Mouse (Mus musculus): ENCODE results near the gene Gckr.
"Not testable (repeated sequence)": the region's sequence is repeated elsewhere in the genome, so short reads cannot be mapped to it uniquely, and the experiment has no call there.

Gene Gckr

DNA sequence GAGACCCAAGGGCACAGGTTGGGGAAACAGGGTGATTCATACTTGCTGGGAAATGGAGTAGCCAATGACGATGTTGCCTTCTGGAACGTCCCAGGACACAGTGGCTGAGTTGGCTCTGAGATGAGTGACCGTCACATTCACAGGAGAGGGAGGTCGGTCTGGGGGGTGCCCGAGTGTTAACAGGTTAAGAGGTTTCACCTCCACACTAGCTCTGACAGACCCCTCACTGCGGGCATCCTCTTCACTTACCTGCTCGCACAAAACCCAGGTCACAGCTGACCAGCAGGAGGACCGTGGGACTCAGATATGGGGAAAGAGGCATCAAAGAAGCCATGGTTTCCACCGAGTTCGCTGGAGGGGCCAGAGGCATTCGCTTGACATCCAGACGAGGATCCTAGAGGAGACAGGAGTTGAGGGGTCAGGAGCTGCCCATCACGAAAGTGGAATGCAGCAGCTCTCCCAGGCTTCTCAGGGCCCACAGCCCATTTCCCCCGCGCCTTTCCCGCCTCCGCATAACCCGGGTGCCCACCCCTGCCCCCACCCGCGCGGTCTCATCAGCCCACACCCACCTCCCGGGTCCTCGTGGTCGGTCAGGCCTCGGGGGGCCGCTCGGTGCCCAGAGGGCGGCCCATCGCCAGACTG is 2.2 kb upstream of the Gckr start:
- no peak for DNase-seq (ENCODE audit: extremely low read depth, low read depth)

DNA sequence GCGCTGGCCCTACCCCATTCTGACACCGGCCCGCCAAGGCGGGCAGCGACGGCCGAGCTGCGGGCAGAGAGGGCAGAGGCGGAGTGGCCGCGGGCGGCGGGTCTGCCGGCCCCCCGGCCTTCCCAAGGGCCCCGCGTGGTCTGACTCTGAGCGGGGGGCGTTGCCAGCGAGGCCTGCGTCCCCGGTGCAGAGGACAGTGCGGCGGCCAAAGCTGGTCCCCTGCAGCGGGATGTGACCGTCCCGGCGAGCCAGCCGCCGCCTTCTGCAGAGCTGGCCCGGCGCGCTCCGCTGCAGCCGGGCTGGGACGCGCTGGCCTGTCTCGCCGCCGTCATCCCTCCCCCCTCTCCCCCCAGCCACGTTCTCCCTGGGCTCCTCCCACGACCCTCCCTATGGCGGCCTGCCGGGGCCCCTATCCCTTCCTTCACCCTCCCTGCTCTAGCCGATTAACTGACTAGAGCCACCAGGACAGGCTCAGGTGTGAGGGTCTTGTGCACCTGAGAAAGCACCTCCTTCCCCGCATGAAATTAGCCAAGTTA is 1.6 kb upstream of the Gckr start, which contains the start of gene Fndc4:
Gene Fndc4, minus strand, starts transcription at position 475 of the 536 bp plus-strand sequence.
- DNase-seq (ENCODE audit: extremely low read depth, low read depth), result no peak

DNA sequence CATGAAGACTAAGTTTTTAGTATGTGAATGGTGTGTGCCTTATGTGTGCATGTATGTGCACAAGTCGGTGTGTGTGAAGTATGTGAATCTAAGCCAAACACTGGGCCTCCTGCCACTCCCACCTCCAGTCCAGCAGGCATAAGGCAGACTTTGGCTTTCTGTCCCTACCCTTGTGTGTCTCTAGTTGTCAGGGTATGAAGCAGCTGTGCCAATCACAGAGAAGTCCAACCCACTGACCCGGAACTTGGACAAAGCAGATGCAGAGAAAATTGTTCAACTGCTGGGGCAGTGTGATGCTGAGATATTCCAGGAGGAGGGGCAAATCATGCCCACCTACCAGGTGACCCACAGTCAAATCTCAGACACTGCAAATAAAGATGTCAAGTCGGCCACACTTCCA is 738 bp downstream of the Gckr start:
- no peak for DNase-seq (ENCODE audit: extremely low read depth, low read depth)

DNA sequence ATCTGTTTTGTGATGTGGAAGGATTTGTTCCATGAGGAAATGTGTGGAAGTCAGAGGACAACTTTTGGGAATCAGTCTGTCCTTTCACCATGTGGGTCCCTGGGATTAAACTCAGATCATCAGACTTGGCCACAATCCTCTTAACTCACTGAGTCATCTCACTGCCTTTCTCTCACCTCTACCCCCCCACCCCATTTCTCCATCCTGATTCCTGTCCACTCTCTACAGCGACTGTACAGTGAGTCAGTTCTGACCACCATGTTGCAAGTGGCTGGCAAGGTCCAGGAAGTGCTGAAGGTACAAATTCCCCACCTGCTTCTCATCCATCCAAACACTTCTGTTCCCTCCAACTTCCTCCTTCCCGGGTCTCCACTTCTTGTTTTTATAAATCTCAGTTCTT is 1.2 kb downstream of the Gckr start:
- no peak for DNase-seq (ENCODE audit: extremely low read depth, low read depth)

- no peak for DNase-seq (ENCODE audit: extremely low read depth, low read depth)
Measured at GRCm38 (mm10) chr5:31301866-31302265, 4.6 kb downstream of the Gckr start.

- DNase-seq (ENCODE audit: extremely low read depth, low read depth), result no peak
Measured at GRCm38 (mm10) chr5:31303093-31303492, 5.8 kb downstream of the Gckr start.

GRCm38 (mm10) chr5:31312806-31313205 is 15.6 kb downstream of the Gckr start:
- no peak for DNase-seq (ENCODE audit: extremely low read depth, low read depth)

GRCm38 (mm10) chr5:31322776-31323175 is 25.5 kb downstream of the Gckr start:
- DNase-seq (ENCODE audit: extremely low read depth, low read depth), result no peak

GRCm38 (mm10) chr5:31324085-31324484 is 26.8 kb downstream of the Gckr start:
- DNase-seq (ENCODE audit: extremely low read depth, low read depth), result no peak

GRCm38 (mm10) chr5:31326850-31327249 is 29.6 kb downstream of the Gckr start:
- DNase-seq (ENCODE audit: extremely low read depth, low read depth), result no peak

DNA sequence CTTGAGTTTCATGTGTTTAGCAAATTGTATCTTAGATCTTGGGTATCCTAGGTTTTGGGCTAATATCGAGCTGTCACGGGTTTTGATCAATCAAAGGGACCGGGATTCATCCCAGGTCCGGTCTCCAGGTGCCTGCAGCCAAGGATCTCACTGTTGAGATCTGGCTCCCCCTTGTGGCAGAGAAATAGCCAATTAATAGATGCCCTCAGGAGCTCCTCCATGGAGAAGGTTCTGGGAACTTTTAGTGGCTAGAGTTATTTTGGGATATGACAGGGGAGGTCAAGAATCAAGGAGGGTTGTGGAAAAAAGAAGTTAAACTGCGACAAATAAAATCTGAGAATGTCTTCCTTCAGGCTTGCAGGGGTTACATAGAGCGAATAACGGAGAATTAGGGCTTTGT is 31.0 kb downstream of the Gckr start:
- DNase-seq (ENCODE audit: extremely low read depth, low read depth), result peak; percentile 26

DNA sequence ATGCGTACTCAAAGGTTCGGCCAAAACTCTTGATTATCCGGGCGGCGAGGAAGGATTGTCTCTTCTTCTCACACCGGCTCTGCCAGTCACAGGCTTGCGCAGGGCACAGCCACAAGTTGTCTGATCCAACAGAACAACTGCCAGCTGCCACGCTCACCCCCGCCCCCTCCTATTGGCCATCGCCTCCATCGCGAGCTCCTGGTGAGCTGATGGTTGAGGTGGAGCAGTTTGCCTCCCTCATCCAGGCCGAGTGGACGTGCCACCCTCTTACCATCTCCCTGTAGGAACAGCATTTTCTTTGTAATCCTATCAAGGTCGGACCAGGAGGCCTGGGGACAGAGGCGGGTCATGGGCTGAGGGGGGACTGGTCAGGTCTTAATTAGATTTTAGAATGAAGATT is 60.3 kb downstream of the Gckr start:
- DNase-seq (ENCODE audit: extremely low read depth, low read depth), result not testable (repeated sequence)

DNA sequence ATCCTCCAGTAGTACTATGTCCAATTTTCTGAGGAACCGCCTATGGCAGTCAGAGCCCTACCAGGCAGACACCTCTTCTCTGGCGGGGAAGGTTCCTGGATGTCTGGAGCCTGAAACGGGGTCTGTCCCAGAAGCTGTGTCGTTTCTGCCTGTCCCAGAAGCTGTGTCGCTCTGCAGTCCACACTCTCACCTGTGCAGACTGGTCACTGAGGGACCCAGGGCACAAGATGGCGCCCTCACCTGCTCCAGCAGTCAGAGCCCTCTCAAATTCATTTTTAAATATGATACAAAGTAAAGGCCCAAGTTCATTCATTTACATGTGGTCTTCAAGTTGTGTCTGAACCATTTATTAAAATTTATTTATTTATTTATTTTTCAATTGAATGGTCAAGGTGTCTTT is 63.7 kb downstream of the Gckr start:
- no peak for DNase-seq (ENCODE audit: extremely low read depth, low read depth)
